Mouse (Mus musculus): ENCODE data around the gene Srl.

GRCm38 (mm10) chr16:4590236-4590635 is 48.6 kb upstream of the Srl start:
- TF ChIP-seq CTCF (IDR thresholded peaks at IDR 0.05; ENCODE audit: extremely low read depth, insufficient read depth, low read length) (no peak), POLR2A (IDR thresholded peaks at IDR 0.05; ENCODE audit: extremely low read depth, insufficient read depth, low read length) (no peak)
